Mouse (Mus musculus): Measurements from ENCODE around the gene Itpr3. TPM values are rescaled to one million over a fixed set of nuclear protein-coding genes. Genes with fewer than 3 reads are reported as not detected.

The Itpr3 gene
- total RNA-seq, 1 experiment = 44.1 TPM

- in situ Hi-C loops (cut with MboI; ENCODE audit: low sequenced_read_pairs in 2 of 2, unreplicated experiment in 2 of 2) = no loop called here
- peaks cover 7% of the 10 kb centered on the region; the same call in 1 of the 2 replicates for H3K36me3 ChIP-seq (ENCODE audit: control insufficient read depth, insufficient read depth, low read length, poor library complexity, severe bottlenecking)
- H3K4me1 ChIP-seq (ENCODE audit: control insufficient read depth in 2 of 2, insufficient read depth in 2 of 2, low read length in 2 of 2, poor library complexity in 1 of 2) = peaks cover 2 to 15% of the 10 kb centered on the region in 2 experiments; a peak in 2 of 4 replicates
- H3K27ac ChIP-seq (ENCODE audit: insufficient read depth, low read depth, low read length, poor library complexity, severe bottlenecking) = no peak overlapping the region
- no peak overlapping the region for H3K4me3 ChIP-seq (ENCODE audit: insufficient read depth in 1 of 2, low read depth in 1 of 2, low read length in 2 of 2, poor library complexity in 1 of 2, severe bottlenecking in 1 of 2)
- H3K9ac ChIP-seq (ENCODE audit: insufficient read depth, low read depth, low read length, poor library complexity, severe bottlenecking) = no peak overlapping the region
- TF ChIP-seq MAFK (IDR thresholded peaks at IDR 0.05; ENCODE audit: insufficient read depth, low read depth, low read length) (no peak), ZNF384 (IDR thresholded peaks at IDR 0.05; ENCODE audit: low read depth, low read length) (no peak), HCFC1 (IDR thresholded peaks at IDR 0.05; ENCODE audit: borderline replicate concordance, insufficient read depth, low read length) (no peak), CHD2 (IDR thresholded peaks at IDR 0.05; ENCODE audit: low read depth, low read length) (no peak), ZC3H11A (IDR thresholded peaks at IDR 0.05; ENCODE audit: borderline replicate concordance, low read depth, low read length) (no peak)
- DNase-seq (ENCODE audit: low read depth, low spot score) = no peak
- H3K9me3 ChIP-seq (ENCODE audit: control insufficient read depth, insufficient read depth, low read depth, low read length) = no peaks in the 10 kb centered on the region
Measured at GRCm38 (mm10) chr17:27134715-27135114, 77.6 kb downstream of the Itpr3 start.

GRCm38 (mm10) chr17:27138396-27138795, 81.3 kb downstream of the Itpr3 start:
- peaks cover 0 to 27% of the 10 kb centered on the region in 2 experiments; a peak in 2 of 4 replicates for H3K4me1 ChIP-seq (ENCODE audit: control insufficient read depth in 2 of 2, insufficient read depth in 2 of 2, low read length in 2 of 2, poor library complexity in 1 of 2)

GRCm38 (mm10) chr17:27139304-27139703, 82.2 kb downstream of the Itpr3 start:
- no peaks in the 10 kb centered on the region for H3K9me3 ChIP-seq (ENCODE audit: control insufficient read depth, insufficient read depth, low read depth, low read length)
- no peak overlapping the region for H3K27ac ChIP-seq (ENCODE audit: insufficient read depth, low read depth, low read length, poor library complexity, severe bottlenecking)
- no peak for DNase-seq (ENCODE audit: low read depth, low spot score)
- no peak overlapping the region for H3K4me3 ChIP-seq (ENCODE audit: insufficient read depth in 1 of 2, low read depth in 1 of 2, low read length in 2 of 2, poor library complexity in 1 of 2, severe bottlenecking in 1 of 2)
- in situ Hi-C loops (cut with MboI; ENCODE audit: low sequenced_read_pairs in 2 of 2, unreplicated experiment in 2 of 2) = no loop called here
- no peak for TF ChIP-seq CHD2 (IDR thresholded peaks at IDR 0.05; ENCODE audit: low read depth, low read length)
- H3K9ac ChIP-seq (ENCODE audit: insufficient read depth, low read depth, low read length, poor library complexity, severe bottlenecking) = no peak overlapping the region
- H3K36me3 ChIP-seq (ENCODE audit: control insufficient read depth, insufficient read depth, low read length, poor library complexity, severe bottlenecking) = no peaks in the 10 kb centered on the region
- H3K4me1 ChIP-seq (ENCODE audit: control insufficient read depth in 2 of 2, insufficient read depth in 2 of 2, low read length in 2 of 2, poor library complexity in 1 of 2) = peaks cover 0 to 31% of the 10 kb centered on the region in 2 experiments; a peak in 2 of 4 replicates

More at GRCm38 (mm10) chr17:27138396-27138795, 81.3 kb downstream of the Itpr3 start:
- TF ChIP-seq MAFK (IDR thresholded peaks at IDR 0.05; ENCODE audit: insufficient read depth, low read depth, low read length) (no peak), ZC3H11A (IDR thresholded peaks at IDR 0.05; ENCODE audit: borderline replicate concordance, low read depth, low read length) (no peak), HCFC1 (IDR thresholded peaks at IDR 0.05; ENCODE audit: borderline replicate concordance, insufficient read depth, low read length) (no peak), CHD2 (IDR thresholded peaks at IDR 0.05; ENCODE audit: low read depth, low read length) (no peak), ZNF384 (IDR thresholded peaks at IDR 0.05; ENCODE audit: low read depth, low read length) (no peak)
- H3K9me3 ChIP-seq (ENCODE audit: control insufficient read depth, insufficient read depth, low read depth, low read length) = no peaks in the 10 kb centered on the region
- H3K4me3 ChIP-seq (ENCODE audit: insufficient read depth in 1 of 2, low read depth in 1 of 2, low read length in 2 of 2, poor library complexity in 1 of 2, severe bottlenecking in 1 of 2) = no peak overlapping the region
- H3K36me3 ChIP-seq (ENCODE audit: control insufficient read depth, insufficient read depth, low read length, poor library complexity, severe bottlenecking) = no peaks in the 10 kb centered on the region
- H3K9ac ChIP-seq (ENCODE audit: insufficient read depth, low read depth, low read length, poor library complexity, severe bottlenecking) = no peak overlapping the region
- in situ Hi-C loops (cut with MboI; ENCODE audit: low sequenced_read_pairs in 2 of 2, unreplicated experiment in 2 of 2) = no loop called here
- no peak for DNase-seq (ENCODE audit: low read depth, low spot score)
- no peak overlapping the region for H3K27ac ChIP-seq (ENCODE audit: insufficient read depth, low read depth, low read length, poor library complexity, severe bottlenecking)

- H3K4me1 ChIP-seq (ENCODE audit: control insufficient read depth in 2 of 2, insufficient read depth in 2 of 2, low read length in 2 of 2, poor library complexity in 1 of 2) = peaks cover 0 to 32% of the 10 kb centered on the region in 2 experiments; a peak in 2 of 4 replicates
- in situ Hi-C loops (cut with MboI; ENCODE audit: low sequenced_read_pairs in 2 of 2, unreplicated experiment in 2 of 2) = no loop called here
- no peak overlapping the region for H3K27ac ChIP-seq (ENCODE audit: insufficient read depth, low read depth, low read length, poor library complexity, severe bottlenecking)
- TF ChIP-seq ZC3H11A (IDR thresholded peaks at IDR 0.05; ENCODE audit: borderline replicate concordance, low read depth, low read length) (no peak), HCFC1 (IDR thresholded peaks at IDR 0.05; ENCODE audit: borderline replicate concordance, insufficient read depth, low read length) (no peak), CHD2 (IDR thresholded peaks at IDR 0.05; ENCODE audit: low read depth, low read length) (no peak), MAFK (IDR thresholded peaks at IDR 0.05; ENCODE audit: insufficient read depth, low read depth, low read length) (no peak), ZNF384 (IDR thresholded peaks at IDR 0.05; ENCODE audit: low read depth, low read length) (no peak)
- DNase-seq (ENCODE audit: low read depth, low spot score) = no peak
- no peak overlapping the region for H3K9ac ChIP-seq (ENCODE audit: insufficient read depth, low read depth, low read length, poor library complexity, severe bottlenecking)
- H3K36me3 ChIP-seq (ENCODE audit: control insufficient read depth, insufficient read depth, low read length, poor library complexity, severe bottlenecking) = no peaks in the 10 kb centered on the region
- H3K9me3 ChIP-seq (ENCODE audit: control insufficient read depth, insufficient read depth, low read depth, low read length) = no peaks in the 10 kb centered on the region
- no peak overlapping the region for H3K4me3 ChIP-seq (ENCODE audit: insufficient read depth in 1 of 2, low read depth in 1 of 2, low read length in 2 of 2, poor library complexity in 1 of 2, severe bottlenecking in 1 of 2)
Measured at GRCm38 (mm10) chr17:27140262-27140661, 83.2 kb downstream of the Itpr3 start.

- in situ Hi-C loops (cut with MboI; ENCODE audit: low sequenced_read_pairs in 2 of 2, unreplicated experiment in 2 of 2) = no loop called here
- Histone ChIP-seq H3K27ac (ENCODE audit: insufficient read depth, low read depth, low read length, poor library complexity, severe bottlenecking) (no peak overlapping the region), H3K4me3 (ENCODE audit: insufficient read depth in 1 of 2, low read depth in 1 of 2, low read length in 2 of 2, poor library complexity in 1 of 2, severe bottlenecking in 1 of 2) (no peak overlapping the region), H3K9ac (ENCODE audit: insufficient read depth, low read depth, low read length, poor library complexity, severe bottlenecking) (no peak overlapping the region), H3K4me1 (ENCODE audit: control insufficient read depth in 2 of 2, insufficient read depth in 2 of 2, low read length in 2 of 2, poor library complexity in 1 of 2) (peaks cover 0 to 34% of the 10 kb centered on the region in 2 experiments; a peak in 2 of 4 replicates), H3K9me3 (ENCODE audit: control insufficient read depth, insufficient read depth, low read depth, low read length) (no peaks in the 10 kb centered on the region), H3K36me3 (ENCODE audit: control insufficient read depth, insufficient read depth, low read length, poor library complexity, severe bottlenecking) (no peaks in the 10 kb centered on the region)
- no peak for DNase-seq (ENCODE audit: low read depth, low spot score)
- TF ChIP-seq ZC3H11A (IDR thresholded peaks at IDR 0.05; ENCODE audit: borderline replicate concordance, low read depth, low read length) (no peak), MAFK (IDR thresholded peaks at IDR 0.05; ENCODE audit: insufficient read depth, low read depth, low read length) (no peak), CHD2 (IDR thresholded peaks at IDR 0.05; ENCODE audit: low read depth, low read length) (no peak), HCFC1 (IDR thresholded peaks at IDR 0.05; ENCODE audit: borderline replicate concordance, insufficient read depth, low read length) (no peak), ZNF384 (IDR thresholded peaks at IDR 0.05; ENCODE audit: low read depth, low read length) (no peak)
Measured at GRCm38 (mm10) chr17:27141971-27142450, 84.9 kb downstream of the Itpr3 start.

Measured in ES-E14 (cell line).